Mouse (Mus musculus) inflammation-experienced regulatory T-cells, adult 6 months (primary cell): ENCODE data around the gene Psmg4. TPM values are rescaled to one million over a fixed set of nuclear protein-coding genes. Genes with fewer than 3 reads are reported as not detected.

Source experiments
- ATAC-seq: one replicate; pipeline ENCODE4 v1.8.0; 2017
- polyA plus RNA-seq, 3 experiments: library from polyadenylated mRNA; unstranded; fragments of 100-300 nt; shearing (Covaris generic); gene quantifications; one replicate each; pipeline ENCODE4 v1.2.1; 2017

Psmg4 gene
- polyA plus RNA-seq, 3 experiments from 2014 or later = 42.5 to 48.6 (median 45.6) TPM

DNA sequence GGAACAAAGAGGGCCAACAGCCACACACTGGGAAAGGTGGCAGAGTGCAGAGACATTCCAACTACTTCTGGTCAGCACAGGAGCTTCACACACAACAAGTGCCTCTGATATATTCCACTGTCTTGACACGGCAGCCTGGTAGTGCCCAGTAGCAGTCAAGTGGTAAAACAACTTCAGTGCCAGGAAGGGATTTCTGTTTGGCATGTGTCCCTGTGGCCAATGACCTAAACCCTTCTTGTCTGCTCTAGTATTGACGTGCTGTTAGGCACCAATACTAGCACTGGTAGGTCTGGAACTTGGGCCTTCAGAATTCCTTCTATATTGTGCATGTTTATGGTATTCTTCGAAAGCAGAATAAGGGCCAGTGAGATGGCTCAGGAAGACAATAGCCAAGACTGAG is 42.5 kb downstream of the Psmg4 start:
- no peak for ATAC-seq

DNA sequence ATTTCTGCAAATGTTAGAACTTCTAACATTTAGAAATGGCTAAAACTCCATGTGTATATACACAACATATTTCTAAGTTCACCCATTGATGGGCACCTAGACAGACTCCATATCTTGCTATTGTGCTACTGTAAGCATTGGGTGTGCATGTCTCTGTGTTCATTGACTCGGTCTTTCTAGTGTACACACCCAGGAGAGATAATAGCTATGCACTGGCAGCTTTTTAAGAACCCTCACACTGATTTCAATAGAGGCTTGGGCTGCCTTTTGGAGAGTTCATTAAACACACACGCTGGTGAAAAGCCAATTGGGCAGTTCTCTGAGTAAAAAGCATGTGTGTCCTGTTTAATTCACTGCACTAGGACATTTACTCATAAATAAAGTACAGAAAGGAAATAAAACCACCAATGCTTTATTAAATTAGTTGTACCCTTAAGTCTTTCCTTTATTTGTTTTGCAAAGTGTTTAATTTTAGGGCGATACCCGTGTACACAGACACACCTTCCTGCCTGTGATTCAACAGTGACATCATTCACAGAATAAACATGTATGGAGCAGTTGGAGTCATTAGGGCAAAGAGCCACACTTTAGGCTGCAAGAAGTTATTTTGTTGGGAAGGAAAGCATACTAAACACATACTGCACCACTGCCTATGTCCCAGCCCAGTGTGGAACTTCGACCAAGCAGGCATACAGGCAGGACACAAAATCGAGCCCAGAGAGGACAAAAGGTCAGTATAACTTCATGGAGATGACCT is 45.1 kb downstream of the Psmg4 start:
- no peak for ATAC-seq

DNA sequence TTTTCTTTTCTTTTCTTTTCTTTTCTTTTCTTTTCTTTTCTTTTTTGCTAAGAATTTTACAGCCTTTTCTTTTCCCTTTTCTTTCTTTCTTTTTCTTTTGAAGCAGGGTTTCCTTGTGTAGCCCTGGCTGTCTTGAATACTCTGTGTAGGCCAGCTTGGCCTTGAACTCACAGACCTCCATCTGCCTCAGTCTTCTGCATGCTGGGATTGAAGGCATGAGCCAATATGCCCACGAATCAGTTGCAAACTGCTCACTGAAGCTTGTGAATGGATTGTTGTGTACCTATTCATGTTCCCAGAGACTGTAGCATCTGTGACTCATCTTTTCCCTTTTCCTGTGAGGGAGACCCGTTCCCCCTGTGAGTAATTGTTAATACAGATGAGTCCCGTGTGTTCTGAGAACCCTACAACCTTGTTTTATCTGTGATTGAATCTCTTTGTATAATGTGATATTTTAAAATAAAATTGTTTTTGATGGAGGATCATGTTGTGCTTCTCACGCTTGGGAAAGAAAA is 48.6 kb downstream of the Psmg4 start:
- ATAC-seq = no peak

DNA sequence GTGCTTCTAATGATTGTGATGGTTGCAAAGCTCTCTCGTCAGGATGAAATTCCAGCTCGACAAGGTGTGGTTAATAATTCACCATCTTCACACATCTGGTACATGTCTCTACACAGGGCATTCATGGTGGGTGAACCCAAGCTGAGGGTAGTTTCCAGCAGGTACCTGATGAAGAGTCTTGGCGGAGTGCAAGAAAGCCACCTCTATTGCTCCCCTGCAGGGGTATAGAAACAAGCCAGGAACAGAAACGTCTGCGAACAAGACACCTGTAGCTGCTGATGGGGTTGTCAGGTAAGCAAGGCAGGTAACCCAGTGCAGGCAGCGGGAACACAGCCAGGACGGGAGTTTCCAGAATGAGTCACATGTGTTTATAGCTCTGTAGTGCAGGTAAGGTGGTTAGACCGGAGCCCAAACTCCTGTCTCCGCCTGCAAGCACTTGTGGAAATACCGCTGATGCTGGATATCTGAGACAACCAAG is 50.0 kb downstream of the Psmg4 start:
- no peak for ATAC-seq

DNA sequence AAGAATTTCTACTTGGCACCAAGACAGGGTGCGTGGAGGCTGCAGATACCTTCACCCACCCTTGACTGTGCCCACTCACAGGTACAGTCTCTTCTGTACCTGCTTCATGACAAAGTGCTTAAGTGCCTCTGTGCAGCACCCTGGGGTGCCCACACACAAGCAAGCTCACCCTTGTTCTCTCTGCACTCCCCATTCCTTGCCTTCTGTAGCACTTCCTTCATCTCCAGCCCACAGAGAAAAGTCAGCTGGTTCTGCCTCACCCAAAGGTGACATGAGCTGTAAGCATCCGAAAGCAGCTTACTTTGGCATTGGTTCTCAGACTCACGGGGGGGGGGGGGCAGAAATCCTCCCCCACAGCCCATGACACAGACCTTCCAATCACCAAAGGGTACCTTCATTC is 52.1 kb downstream of the Psmg4 start:
- ATAC-seq = no peak

DNA sequence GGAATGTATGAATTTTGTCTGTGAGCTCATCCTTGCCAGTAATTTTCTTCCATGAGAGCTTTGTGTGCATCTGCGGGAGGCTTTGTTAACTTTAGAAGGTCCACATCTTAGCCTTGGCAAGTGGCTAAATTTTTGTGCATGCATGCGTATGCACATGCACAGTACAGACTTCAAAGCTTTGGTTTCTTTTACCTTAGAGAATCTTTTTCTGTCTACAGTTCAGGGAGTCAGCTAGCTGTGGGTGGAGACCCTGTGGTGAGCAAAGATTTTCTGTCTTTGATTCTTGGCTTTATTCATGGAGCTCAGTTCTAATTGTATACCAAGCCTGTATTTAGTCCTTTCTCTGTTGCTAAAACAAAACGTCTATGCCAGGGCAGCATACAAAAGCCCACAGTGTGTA is 56.0 kb downstream of the Psmg4 start:
- ATAC-seq = no peak

DNA sequence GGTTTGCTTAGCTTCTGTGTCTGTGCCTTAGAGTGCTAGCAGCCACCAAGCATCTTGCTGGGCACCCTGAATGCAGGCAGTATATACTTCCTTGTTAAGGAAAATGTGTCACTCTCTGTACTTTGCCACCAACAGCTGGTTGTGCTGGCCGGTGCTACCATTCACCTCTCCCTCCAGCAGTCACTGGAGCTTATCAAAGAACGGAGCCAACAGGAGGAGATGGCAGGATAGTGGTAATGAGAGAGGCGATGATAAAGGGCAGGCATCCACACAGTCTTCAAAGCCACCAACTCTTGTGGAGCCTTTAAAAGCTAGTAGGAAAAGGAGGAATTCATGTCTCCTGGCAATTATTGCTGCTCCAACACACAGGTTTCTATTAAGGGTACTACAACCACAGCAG is 57.0 kb downstream of the Psmg4 start:
- no peak for ATAC-seq

DNA sequence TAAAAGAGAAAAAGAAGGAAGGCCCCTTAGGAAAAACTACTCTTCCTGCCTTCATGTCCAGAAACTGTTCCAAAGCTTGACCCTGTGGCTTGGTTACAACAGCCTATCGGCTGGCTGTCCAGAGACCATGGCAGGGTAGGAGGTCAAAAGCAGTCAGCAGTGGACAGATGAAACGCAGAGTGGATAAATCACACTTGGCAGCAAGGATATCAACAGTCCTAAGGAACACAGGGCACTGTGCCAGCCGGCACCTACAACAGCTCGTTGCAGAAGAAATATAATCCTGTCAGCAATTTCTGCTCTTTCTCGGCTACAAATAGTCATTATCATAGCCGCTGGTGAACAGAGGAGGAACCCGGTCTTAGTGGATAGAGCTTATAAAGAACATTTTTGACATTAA is 60.2 kb downstream of the Psmg4 start:
- ATAC-seq = no peak

DNA sequence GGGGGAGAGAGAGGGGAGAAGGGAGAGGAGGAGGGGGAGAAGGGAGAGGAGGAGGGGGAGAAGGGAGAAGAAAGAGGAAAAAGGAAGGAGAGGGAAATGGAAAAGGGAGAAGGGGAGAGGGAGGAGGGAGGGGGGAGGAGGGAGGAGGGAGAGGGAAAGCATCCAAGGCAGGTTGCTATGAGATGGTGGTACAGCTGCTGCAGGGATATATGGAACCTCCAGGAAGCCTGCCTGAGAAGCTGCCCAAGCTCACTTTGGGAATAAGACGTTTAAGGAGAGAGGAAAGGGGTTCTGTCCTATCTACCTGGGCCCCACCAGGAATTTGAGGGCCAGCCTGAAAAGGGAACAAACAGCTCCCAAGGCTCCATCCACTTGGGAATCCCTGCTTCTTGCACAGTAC is 64.2 kb downstream of the Psmg4 start:
- ATAC-seq = no peak

Other genes with a start within 250 kb of the Psmg4 start
- gene Nqo2, start 198.3 kb upstream of the Psmg4 start, polyA plus RNA-seq = 10 to 100 TPM; 10.3 to 21.3 (median 10.4) TPM
- 10 to 100 TPM; 10.6 to 17.5 (median 16.5) TPM for gene Ripk1, start 160.6 kb upstream of the Psmg4 start, polyA plus RNA-seq
- gene Serpinb6a, start 160.2 kb upstream of the Psmg4 start, polyA plus RNA-seq = 10 to 100 TPM; 39.5 to 66.1 (median 50.4) TPM
- gene Bphl, start 125.4 kb upstream of the Psmg4 start, polyA plus RNA-seq = 10 to 100 TPM; 11.8 to 33.6 (median 31.4) TPM
- gene Tubb2a, start 85.0 kb upstream of the Psmg4 start, polyA plus RNA-seq = 1 to 10 TPM; 3.1 to 8.7 (median 8.0) TPM
- gene Tubb2b, start 32.5 kb upstream of the Psmg4 start, polyA plus RNA-seq = 1 to 10 TPM in 2 of 3 experiments, not detected in 1; 1.7 to 2.0 TPM
- under 1 TPM; 0.25 to 0.51 (median 0.35) TPM for gene Slc22a23, start 182.2 kb downstream of the Psmg4 start, polyA plus RNA-seq